Mouse (Mus musculus) liver, postnatal 0 days (tissue): ENCODE results near the gene Sctr. TPM values are rescaled to one million over a fixed set of nuclear protein-coding genes. Genes with fewer than 3 reads are reported as not detected.

Experiments used
- ATAC-seq: fragments of 200-750 bp; cut with Nextera tagmentation; 2 replicates; pipeline ENCODE4 v1.8.0; 2017; ENCODE audit warnings: mild to moderate bottlenecking, moderate library complexity
- DNase-seq: peaks from one replicate; pipeline ENCODE4 v3.0.0-alpha.2; 2016
- H3K27ac ChIP-seq: fragments of 300-500 bp; sonication (generic); 2 replicates; pipeline ENCODE4 v1.5.1; 2014; ENCODE audit warnings: antibody characterized with exemption, moderate library complexity, mild to moderate bottlenecking, low read depth
- H3K27me3 ChIP-seq: fragments of 300-500 bp; sonication (generic); 2 replicates; pipeline ENCODE4 v1.6.1; 2014; ENCODE audit warnings: low read length, control low read depth, mixed read lengths; ENCODE audit not compliant: insufficient read depth
- H3K36me3 ChIP-seq: fragments of 300-500 bp; sonication (generic); replicated peaks from 2 replicates; pipeline ENCODE4 v1.6.1; 2014; ENCODE audit warnings: mild to moderate bottlenecking, control low read depth, low read length, moderate library complexity, mixed read lengths; ENCODE audit not compliant: insufficient read depth
- H3K4me1 ChIP-seq: fragments of 300-500 bp; sonication (generic); 2 replicates; pipeline ENCODE4 v1.6.1; 2014; ENCODE audit warnings: antibody characterized with exemption, mild to moderate bottlenecking, control low read depth; ENCODE audit not compliant: insufficient read depth
- H3K4me2 ChIP-seq: fragments of 300-500 bp; sonication (generic); 2 replicates; pipeline ENCODE4 v1.6.1; 2014; ENCODE audit warnings: low read depth, mild to moderate bottlenecking, low read length, moderate library complexity, mixed read lengths
- H3K4me3 ChIP-seq: fragments of 300-500 bp; sonication (generic); 2 replicates; pipeline ENCODE4 v1.5.1; 2014; ENCODE audit warnings: low read depth, low read length
- H3K9ac ChIP-seq: fragments of 300-500 bp; sonication (generic); replicated peaks from 2 replicates; pipeline ENCODE4 v1.6.1; 2014; ENCODE audit warnings: mild to moderate bottlenecking, moderate library complexity
- H3K9me3 ChIP-seq: fragments of 300-500 bp; sonication (generic); 2 replicates; pipeline ENCODE4 v1.6.1; 2016; ENCODE audit warnings: mild to moderate bottlenecking, control low read depth, low read length, mixed read lengths
- CTCF ChIP-seq: sonication (generic); IDR thresholded peaks from 2 replicates; pipeline ENCODE4 v1.5.1; 2016; ENCODE audit warnings: antibody characterized with exemption, low read depth
- EP300 ChIP-seq: IDR thresholded peaks from 2 replicates; pipeline ENCODE4 v1.6.1; 2016; ENCODE audit warnings: antibody characterized with exemption, low read depth, mild to moderate bottlenecking
- WGBS: fragments of 180-500 bp; shearing (Covaris S2); extraction: QIAGEN DNeasy Blood & Tissue Kit; methylation state at CpG from one replicate; pipeline ENCODE4 v1.1.7; 2014; ENCODE audit not compliant: insufficient replicate concordance; 5-methylcytosine and 5-hydroxymethylcytosine counted together
- polyA plus RNA-seq: library from polyadenylated mRNA; unstranded; fragments of >200 nt; fragmentation: Nextera tagmentation; extraction: Ambion mirVana; gene quantifications from 2 replicates; pipeline ENCODE4 v1.2.1, GENCODE M21; 2015

Gene Sctr
- polyA plus RNA-seq, 1 experiment from 2014 or later, result 0.05 TPM

- Histone ChIP-seq H3K27me3 (no peaks in the 10 kb centered on the region), H3K27ac (no peak overlapping the region), H3K4me2 (no peak overlapping the region), H3K9ac (no peak overlapping the region), H3K36me3 (no peaks in the 10 kb centered on the region), H3K4me1 (peaks cover 11% of the 10 kb centered on the region; the same call in 1 of the 2 replicates), H3K4me3 (no peak overlapping the region), H3K9me3 (no peaks in the 10 kb centered on the region)
- no peak for DNase-seq
- WGBS, result 65% methylated on average over 1 of the region's 1 CpGs
- TF ChIP-seq CTCF (no peak), EP300 (no peak)
- no peak for ATAC-seq
Observed at GRCm38 (mm10) chr1:120034793-120035192, 28.1 kb downstream of the Sctr start.

GRCm38 (mm10) chr1:120035456-120036034, 28.9 kb downstream of the Sctr start:
- no peaks in the 10 kb centered on the region for H3K27me3 ChIP-seq
- peaks cover 11% of the 10 kb centered on the region; the same call in 1 of the 2 replicates for H3K4me1 ChIP-seq
- TF ChIP-seq CTCF, result no peak
- TF ChIP-seq EP300, result no peak
- 66% methylated on average over 7 of the region's 7 CpGs for whole genome bisulfite sequencing
- H3K9ac ChIP-seq, result no peak overlapping the region
- H3K27ac ChIP-seq, result no peak overlapping the region
- DNase-seq (no peak), ATAC-seq (no peak)
- H3K4me2 ChIP-seq, result no peak overlapping the region
- no peaks in the 10 kb centered on the region for H3K36me3 ChIP-seq
- no peaks in the 10 kb centered on the region for H3K9me3 ChIP-seq
- no peak overlapping the region for H3K4me3 ChIP-seq

GRCm38 (mm10) chr1:120037021-120037683, 30.5 kb downstream of the Sctr start:
- ATAC-seq, result peak; percentile 63
- H3K36me3 ChIP-seq, result no peaks in the 10 kb centered on the region
- no peaks in the 10 kb centered on the region for H3K9me3 ChIP-seq
- H3K27ac ChIP-seq, result peak overlapping the region; percentile 34; the same call in 1 of the 2 replicates
- no peak overlapping the region for H3K4me2 ChIP-seq
- H3K9ac ChIP-seq, result no peak overlapping the region
- H3K4me1 ChIP-seq, result peaks cover 11% of the 10 kb centered on the region; the same call in 1 of the 2 replicates
- WGBS, result 63% methylated on average over 9 of the region's 9 CpGs
- peak; percentile 55 for DNase-seq
- no peaks in the 10 kb centered on the region for H3K27me3 ChIP-seq
- no peak overlapping the region for H3K4me3 ChIP-seq
- TF ChIP-seq EP300 (0 out of 2 replicates have a peak, but pooled peaks have one; percentile 12), CTCF (no peak)

DNA sequence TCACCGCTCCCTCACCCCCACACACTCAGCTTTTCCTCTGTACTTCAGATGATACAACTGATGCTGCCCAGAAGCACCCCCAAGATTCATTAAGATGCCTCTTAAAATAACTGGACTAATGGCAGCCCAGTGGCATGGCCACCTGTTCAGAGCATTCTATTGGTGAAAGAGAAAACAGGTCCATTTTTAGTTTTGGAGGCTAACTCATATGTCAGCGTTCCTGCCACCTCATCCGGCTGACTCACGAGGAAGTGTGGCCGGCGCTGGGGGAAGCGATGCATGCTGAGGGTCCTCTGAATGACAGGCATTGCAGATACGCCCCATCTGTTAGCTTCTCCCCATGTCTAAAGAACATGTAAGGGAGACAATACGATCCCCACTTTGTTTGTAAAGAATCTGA, 31.9 kb downstream of the Sctr start:
- H3K9ac ChIP-seq, result no peak overlapping the region
- DNase-seq (no peak), ATAC-seq (no peak)
- H3K27ac ChIP-seq, result no peak overlapping the region
- 63% methylated on average over 9 of the region's 9 CpGs for WGBS
- no peaks in the 10 kb centered on the region for H3K9me3 ChIP-seq
- peaks cover 6% of the 10 kb centered on the region; the same call in 1 of the 2 replicates for H3K4me1 ChIP-seq
- no peaks in the 10 kb centered on the region for H3K36me3 ChIP-seq
- H3K4me3 ChIP-seq, result no peak overlapping the region
- H3K27me3 ChIP-seq, result no peaks in the 10 kb centered on the region
- no peak overlapping the region for H3K4me2 ChIP-seq
- TF ChIP-seq EP300 (no peak), CTCF (no peak)

GRCm38 (mm10) chr1:120042421-120042820, 35.7 kb downstream of the Sctr start:
- ATAC-seq, result no peak

DNA sequence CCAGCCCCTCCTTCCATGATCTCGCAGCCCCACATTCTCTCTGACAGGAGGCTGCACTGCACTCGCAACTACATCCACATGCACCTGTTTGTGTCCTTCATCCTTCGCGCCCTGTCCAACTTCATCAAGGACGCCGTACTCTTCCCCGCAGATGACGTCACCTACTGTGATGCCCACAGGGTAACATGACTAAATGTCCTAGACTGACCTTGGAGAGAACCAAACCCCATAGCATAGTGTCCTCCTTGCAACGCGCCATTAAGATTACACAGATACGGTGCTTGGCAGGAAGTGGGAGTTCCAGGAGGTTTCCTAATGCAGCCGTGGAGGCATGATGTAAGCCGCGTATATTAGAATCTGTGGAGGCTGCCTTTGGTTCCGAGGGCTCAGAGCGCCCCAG, 37.9 kb downstream of the Sctr start:
- no peak for ATAC-seq
- no peak overlapping the region for H3K4me2 ChIP-seq
- H3K36me3 ChIP-seq, result no peaks in the 10 kb centered on the region
- no peak for DNase-seq
- TF ChIP-seq CTCF, result no peak
- TF ChIP-seq EP300, result no peak
- H3K9ac ChIP-seq, result no peak overlapping the region
- 66% methylated on average over 16 of the region's 16 CpGs for WGBS
- H3K4me1 ChIP-seq, result no peaks in the 10 kb centered on the region
- no peaks in the 10 kb centered on the region for H3K9me3 ChIP-seq
- no peak overlapping the region for H3K27ac ChIP-seq
- no peaks in the 10 kb centered on the region for H3K27me3 ChIP-seq
- H3K4me3 ChIP-seq, result no peak overlapping the region

More at GRCm38 (mm10) chr1:120042421-120042820, 35.7 kb downstream of the Sctr start:
- no peaks in the 10 kb centered on the region for H3K9me3 ChIP-seq
- 81% methylated on average over 8 of the region's 8 CpGs for WGBS
- TF ChIP-seq EP300, result no peak
- no peak for TF ChIP-seq CTCF
- DNase-seq, result no peak
- no peaks in the 10 kb centered on the region; the same call in 1 of the 2 replicates for H3K4me1 ChIP-seq
- no peaks in the 10 kb centered on the region for H3K27me3 ChIP-seq
- H3K9ac ChIP-seq, result no peak overlapping the region
- no peak overlapping the region for H3K4me3 ChIP-seq
- no peak overlapping the region for H3K27ac ChIP-seq
- no peak overlapping the region for H3K4me2 ChIP-seq
- H3K36me3 ChIP-seq, result no peaks in the 10 kb centered on the region
